Mouse (Mus musculus): ENCODE results near the gene Pacsin2.
A peak's percentile ranks its signal among the peaks of the same experiment; 100 is the strongest.

GRCm38 (mm10) chr15:83375136-83375535, 89.3 kb downstream of the Pacsin2 start:
- TF ChIP-seq CTCF (conservative IDR thresholded peaks at IDR 0.05; ENCODE audit: low read length) (peak; percentile 54), POU5F1 (IDR thresholded peaks at IDR 0.05; ENCODE audit: borderline replicate concordance, low read length) (no peak), NANOG (IDR thresholded peaks at IDR 0.05; ENCODE audit: borderline replicate concordance, low read length) (no peak)

Data from E14TG2a.4 (cell line).